Mouse (Mus musculus): ENCODE results near the gene Vmn1r9. TPM values are rescaled to one million over a fixed set of nuclear protein-coding genes. Genes with fewer than 3 reads are reported as not detected.
"Not testable (repeated sequence)": the region's sequence is repeated elsewhere in the genome, so short reads cannot be mapped to it uniquely, and the experiment has no call there.

Gene Vmn1r9
- polyA plus RNA-seq (2016; fragmentation: Nextera tagmentation; extraction: Ambion mirVana) = not detected in 2 replicates

DNA sequence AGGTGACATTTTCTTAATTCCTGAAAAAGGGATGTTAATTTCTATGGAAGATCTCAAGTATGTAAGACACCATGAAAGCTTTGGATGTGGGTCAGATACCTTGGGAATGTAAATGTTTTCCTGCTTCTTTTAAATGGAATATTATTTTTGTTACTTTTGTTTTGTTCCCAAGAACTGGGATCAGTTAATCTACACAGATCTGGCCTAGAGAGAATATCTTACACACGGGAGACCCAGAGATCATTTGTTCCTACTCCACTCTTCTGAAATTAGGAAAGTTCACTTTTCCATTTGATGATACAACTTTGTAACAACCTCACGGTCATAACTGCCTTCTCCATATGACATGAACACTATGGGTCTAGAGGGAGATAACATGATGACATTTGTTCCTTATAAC lies at the start of gene Vmn1r9:
Vmn1r9 (plus strand) TSS at position 301 of the 400 bp plus-strand sequence.
- Histone ChIP-seq H3K9me3 (no peaks in the 10 kb centered on the region), H3K36me3 (no peaks in the 10 kb centered on the region), H3K4me3 (replicated peaks) (no peak within 1 kb of the TSS), H3K4me1 (replicated peaks) (no peaks in the 10 kb centered on the region), H3K9ac (replicated peaks) (no peak within 1 kb of the TSS), H3K27ac (no peak within 1 kb of the TSS), H3K27me3 (no peaks in the 10 kb centered on the region), H3K4me2 (no peak within 1 kb of the TSS)
- no peak for ATAC-seq (ENCODE audit: insufficient number of reproducible peaks, insufficient read depth, low FRiP score, low TSS enrichment, low read depth)
- WGBS = 82% methylated on average over 2 of the region's 2 CpGs

DNA sequence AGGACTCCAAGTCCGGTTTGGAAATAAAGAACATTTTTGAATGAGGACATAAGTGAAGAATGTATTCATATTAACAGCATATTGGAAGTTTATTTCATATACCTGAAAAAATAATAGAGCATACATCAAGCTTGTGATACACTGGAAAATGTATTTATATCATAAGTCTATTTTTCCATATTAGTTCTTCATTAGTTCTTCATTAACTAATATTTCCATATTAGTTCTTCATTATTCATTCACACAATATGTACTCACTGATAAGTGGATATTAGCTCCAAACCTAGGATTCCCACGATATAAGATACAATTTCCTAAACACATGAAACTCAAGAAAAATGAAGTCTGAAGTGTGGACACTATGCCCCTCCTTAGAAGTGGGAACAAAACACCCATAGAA lies 41.4 kb upstream of the Vmn1r9 start, which contains the start of gene Vmn1r7:
Vmn1r7 (minus strand) TSS at position 101 of the 400 bp plus-strand sequence.
- not testable (repeated sequence) for ATAC-seq (ENCODE audit: insufficient number of reproducible peaks, insufficient read depth, low FRiP score, low TSS enrichment, low read depth)

DNA sequence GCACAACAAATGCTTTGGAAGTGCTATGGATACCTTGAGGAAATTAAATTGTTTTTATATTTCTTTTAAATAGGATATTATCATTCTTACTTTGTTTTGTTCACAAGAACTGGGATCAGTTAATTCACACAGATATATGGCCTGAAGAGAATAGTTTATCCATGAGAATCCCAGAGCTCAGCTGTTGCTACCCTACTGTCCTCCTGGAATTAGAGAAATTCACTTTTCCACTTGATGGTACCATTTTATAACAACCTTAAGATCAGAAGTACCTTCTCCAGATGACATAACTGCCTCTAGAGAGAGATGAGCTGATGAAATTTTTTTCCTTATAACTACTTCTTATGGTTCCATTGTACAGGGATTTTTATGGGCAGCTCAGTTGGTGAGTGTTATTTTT lies 34.6 kb upstream of the Vmn1r9 start, which contains the start of gene Vmn1r8:
Vmn1r8 (plus strand) TSS at position 301 of the 400 bp plus-strand sequence.
- Histone ChIP-seq H3K36me3 (no peaks in the 10 kb centered on the region), H3K4me2 (no peak within 1 kb of the TSS), H3K9ac (replicated peaks) (no peak within 1 kb of the TSS), H3K4me3 (replicated peaks) (no peak within 1 kb of the TSS), H3K27ac (no peak within 1 kb of the TSS), H3K4me1 (replicated peaks) (no peaks in the 10 kb centered on the region), H3K27me3 (no peaks in the 10 kb centered on the region), H3K9me3 (no peaks in the 10 kb centered on the region)
- no peak for ATAC-seq (ENCODE audit: insufficient number of reproducible peaks, insufficient read depth, low FRiP score, low TSS enrichment, low read depth)

More for the DNA sequence above, 41.4 kb upstream of the Vmn1r9 start, which contains the start of gene Vmn1r7:
- H3K36me3 ChIP-seq; H3K4me1 ChIP-seq (replicated peaks); H3K27me3 ChIP-seq; H3K9me3 ChIP-seq; H3K4me3 ChIP-seq (replicated peaks); H3K4me2 ChIP-seq; H3K27ac ChIP-seq; H3K9ac ChIP-seq (replicated peaks): not testable (repeated sequence)
- WGBS = 89% methylated on average over 2 of the region's 2 CpGs

- no peaks in the 10 kb centered on the region for H3K27me3 ChIP-seq
- WGBS = 84% methylated on average over 2 of the region's 2 CpGs
- H3K27ac ChIP-seq = no peak overlapping the region
- H3K4me1 ChIP-seq (replicated peaks) = no peaks in the 10 kb centered on the region
- no peak for ATAC-seq (ENCODE audit: insufficient number of reproducible peaks, insufficient read depth, low FRiP score, low TSS enrichment, low read depth)
- H3K4me2 ChIP-seq = no peak overlapping the region
- H3K9me3 ChIP-seq = no peaks in the 10 kb centered on the region
- no peak overlapping the region for H3K9ac ChIP-seq (replicated peaks)
- no peak overlapping the region for H3K4me3 ChIP-seq (replicated peaks)
- H3K36me3 ChIP-seq = no peaks in the 10 kb centered on the region
Measured at GRCm38 (mm10) chr6:57034674-57035073, 31.9 kb upstream of the Vmn1r9 start.

- Histone ChIP-seq H3K27me3 (no peaks in the 10 kb centered on the region), H3K36me3 (no peaks in the 10 kb centered on the region), H3K9me3 (no peaks in the 10 kb centered on the region), H3K4me3 (replicated peaks) (no peak overlapping the region), H3K4me1 (replicated peaks) (no peaks in the 10 kb centered on the region), H3K4me2 (no peak overlapping the region), H3K9ac (replicated peaks) (no peak overlapping the region), H3K27ac (no peak overlapping the region)
- ATAC-seq (ENCODE audit: insufficient number of reproducible peaks, insufficient read depth, low FRiP score, low TSS enrichment, low read depth) = no peak
Measured at GRCm38 (mm10) chr6:57063730-57064129, 2.9 kb upstream of the Vmn1r9 start.

- Histone ChIP-seq H3K36me3 (no peaks in the 10 kb centered on the region), H3K4me1 (replicated peaks) (no peaks in the 10 kb centered on the region), H3K27ac (no peak overlapping the region), H3K27me3 (no peaks in the 10 kb centered on the region), H3K4me2 (no peak overlapping the region), H3K4me3 (replicated peaks) (no peak overlapping the region), H3K9me3 (no peaks in the 10 kb centered on the region), H3K9ac (replicated peaks) (no peak overlapping the region)
- WGBS = 63% methylated on average over 1 of the region's 1 CpGs
- ATAC-seq (ENCODE audit: insufficient number of reproducible peaks, insufficient read depth, low FRiP score, low TSS enrichment, low read depth) = no peak
Measured at GRCm38 (mm10) chr6:57106358-57106757, 39.8 kb downstream of the Vmn1r9 start.

- no peak within 1 kb of the TSS for H3K27ac ChIP-seq
- H3K36me3 ChIP-seq = no peaks in the 10 kb centered on the region
- no peak within 1 kb of the TSS for H3K4me2 ChIP-seq
- H3K27me3 ChIP-seq = no peaks in the 10 kb centered on the region
- H3K9ac ChIP-seq (replicated peaks) = no peak within 1 kb of the TSS
- no peaks in the 10 kb centered on the region for H3K9me3 ChIP-seq
- 83% methylated on average over 3 of the region's 3 CpGs for WGBS
- H3K4me1 ChIP-seq (replicated peaks) = no peaks in the 10 kb centered on the region
- ATAC-seq (ENCODE audit: insufficient number of reproducible peaks, insufficient read depth, low FRiP score, low TSS enrichment, low read depth) = no peak
- no peak within 1 kb of the TSS for H3K4me3 ChIP-seq (replicated peaks)
Measured at GRCm38 (mm10) chr6:57109154-57109553, 42.6 kb downstream of the Vmn1r9 start, which contains the start of gene Vmn1r10. Gene Vmn1r10 (plus strand): TSS chr6:57109454.

Other genes with a start within 250 kb of the Vmn1r9 start
- gene Fkbp9, start 234.7 kb upstream of the Vmn1r9 start, polyA plus RNA-seq (2016; fragmentation: Nextera tagmentation; extraction: Ambion mirVana) = 100 and 113 TPM in 2 replicates
- gene Nt5c3, start 142.9 kb upstream of the Vmn1r9 start, polyA plus RNA-seq (2016; fragmentation: Nextera tagmentation; extraction: Ambion mirVana) = 68.0 and 68.3 TPM in 2 replicates
- 0.23 and 0.40 TPM in 2 replicates for gene Vmn1r4, start 142.8 kb upstream of the Vmn1r9 start, polyA plus RNA-seq (2016; fragmentation: Nextera tagmentation; extraction: Ambion mirVana)
- gene Vmn1r5, start 96.5 kb upstream of the Vmn1r9 start, polyA plus RNA-seq (2016; fragmentation: Nextera tagmentation; extraction: Ambion mirVana) = not detected in 2 replicates
- gene Vmn1r6, start 69.5 kb upstream of the Vmn1r9 start, polyA plus RNA-seq (2016; fragmentation: Nextera tagmentation; extraction: Ambion mirVana) = not detected in 2 replicates
- gene Vmn1r7, start 41.5 kb upstream of the Vmn1r9 start, polyA plus RNA-seq (2016; fragmentation: Nextera tagmentation; extraction: Ambion mirVana) = not detected in 2 replicates
- not detected in 2 replicates for gene Vmn1r8, start 34.5 kb upstream of the Vmn1r9 start, polyA plus RNA-seq (2016; fragmentation: Nextera tagmentation; extraction: Ambion mirVana)
- not detected in 2 replicates for gene Vmn1r10, start 42.7 kb downstream of the Vmn1r9 start, polyA plus RNA-seq (2016; fragmentation: Nextera tagmentation; extraction: Ambion mirVana)
- gene Vmn1r11, start 66.7 kb downstream of the Vmn1r9 start, polyA plus RNA-seq (2016; fragmentation: Nextera tagmentation; extraction: Ambion mirVana) = not detected in 2 replicates
- not detected in 2 replicates for gene Vmn1r12, start 90.1 kb downstream of the Vmn1r9 start, polyA plus RNA-seq (2016; fragmentation: Nextera tagmentation; extraction: Ambion mirVana)
- not detected in 2 replicates for gene Vmn1r13, start 136.5 kb downstream of the Vmn1r9 start, polyA plus RNA-seq (2016; fragmentation: Nextera tagmentation; extraction: Ambion mirVana)
- gene Vmn1r14, start 164.9 kb downstream of the Vmn1r9 start, polyA plus RNA-seq (2016; fragmentation: Nextera tagmentation; extraction: Ambion mirVana) = not detected in 2 replicates
- not detected in 2 replicates for gene Vmn1r15, start 191.2 kb downstream of the Vmn1r9 start, polyA plus RNA-seq (2016; fragmentation: Nextera tagmentation; extraction: Ambion mirVana)

Data from limb, embryonic 12.5 days (tissue).